Comparison of ENCODE assay signal across 8 mouse cellular contexts in genomic region chr15:101173421-101174211, GRCm38 (mm10). TPM values are rescaled to one million over a fixed set of nuclear protein-coding genes. Genes with fewer than 3 reads are reported as not detected.
DNase-seq lines count a peak whose midpoint lies in the region; ATAC-seq lines count a peak whose summit lies in the region.

Acvr1b (plus strand) TSS chr15:101174067.

- peak; percentile 97 for DNase-seq in adrenal gland, adult 2 months
- peak; percentile 94 for DNase-seq in embryo, embryonic 10.5 days (ENCODE audit: low spot score)
- peak; percentile 86 to 87 for DNase-seq in gastrocnemius, postnatal 4 days (ENCODE audit: low spot score in 2 of 2)
- DNase-seq in left cerebral cortex, postnatal 14 days (ENCODE audit: low spot score in 2 of 2): peak; percentile 86 to 91
- peak; percentile 85 for DNase-seq in right cerebral cortex, postnatal 14 days
- peak; percentile 89 for DNase-seq in urinary bladder, postnatal 25 days (ENCODE audit: low spot score)

- ATAC-seq in intestine, embryonic 15.5 days: peak; percentile 89
- peak; percentile 74 for ATAC-seq in megakaryocyte-erythroid progenitor cell, adult 5-6 weeks (replicated peaks; ENCODE audit: low FRiP score, low TSS enrichment, poor library complexity, severe bottlenecking)

- H3K36me3 ChIP-seq in intestine, embryonic 15.5 days: no peaks in the 10 kb centered on the region

- H3K9ac ChIP-seq in intestine, embryonic 15.5 days: peak within 1 kb of the TSS; percentile 93

- no peaks in the 10 kb centered on the region for H3K9me3 ChIP-seq in intestine, embryonic 15.5 days

- intact Hi-C loops in left cerebral cortex, postnatal 14 days (cut with DNase I): loop anchor here (2.0 kb wide), 1 partner anchor 29 kb away; no protein-coding TSS in a partner anchor

- peak within 1 kb of the TSS; percentile 83 for H3K27ac ChIP-seq in intestine, embryonic 15.5 days

- peaks cover 18% of the 10 kb centered on the region for H3K4me1 ChIP-seq in intestine, embryonic 15.5 days (replicated peaks)

- H3K4me3 ChIP-seq in intestine, embryonic 15.5 days (replicated peaks): peak within 1 kb of the TSS; percentile 90

- H3K4me2 ChIP-seq in intestine, embryonic 15.5 days (replicated peaks): peak within 1 kb of the TSS; percentile 80

- under 1% methylated on average over 35 of the region's 87 CpGs for WGBS in intestine, embryonic 15.5 days

- no peaks in the 10 kb centered on the region for H3K27me3 ChIP-seq in intestine, embryonic 15.5 days (replicated peaks)

RNA-seq across cellular contexts. Expression of gene Acvr1b, which starts in this region (rescaled TPM):
- total RNA-seq in adrenal gland, adult 2 months (2021): 10 to 100 TPM in 1 of 2 experiments, 1 to 10 TPM in 1; 5.2 to 10.0 TPM
- polyA plus RNA-seq in adrenal gland, adult 2 months (2012; rRNA removed): 10.1 and 11.2 TPM in 2 replicates
- 10 to 100 TPM; 16.2 to 17.0 TPM for total RNA-seq in gastrocnemius, postnatal 4 days (2021)
- polyA plus RNA-seq in intestine, embryonic 15.5 days (2015; fragmentation: Nextera tagmentation; extraction: Ambion mirVana): 9.1 and 9.3 TPM in 2 replicates
- 100 to 1,000 TPM; 112 to 121 TPM for total RNA-seq in left cerebral cortex, postnatal 14 days (2021)
- total RNA-seq in megakaryocyte-erythroid progenitor cell, adult 5-6 weeks (2014; fragmentation: Nextera tagmentation): 1.4 and 2.8 TPM in 2 replicates
- 1.0 and 2.7 TPM in 2 replicates for total RNA-seq in megakaryocyte-erythroid progenitor cell, adult 5-6 weeks (2017)

Comparison
In these comparisons a context has a peak if more than half of its experiments do, and no peak if none do; other contexts are left out.
1. Peak in every context shown above with its lines: DNase-seq, ATAC-seq, H3K4me3 ChIP-seq and H3K27ac ChIP-seq.
2. RNA of gene Acvr1b (total RNA-seq): 112 to 121 TPM in left cerebral cortex, postnatal 14 days; 16.2 to 17.0 TPM in gastrocnemius, postnatal 4 days, 5.2 to 10.0 TPM in adrenal gland, adult 2 months and 1.0 to 2.8 TPM in megakaryocyte-erythroid progenitor cell, adult 5-6 weeks; every median in the first group is over 4 times any median in the second.